Mouse (Mus musculus): ENCODE data around the gene Ttc39d. TPM values are rescaled to one million over a fixed set of nuclear protein-coding genes. Genes with fewer than 3 reads are reported as not detected.
"Not testable (repeated sequence)": the region's sequence is repeated elsewhere in the genome, so short reads cannot be mapped to it uniquely, and the experiment has no call there.

Ttc39d gene
- under 1 TPM; 0.19 to 0.41 TPM for total RNA-seq (2021)
- long read RNA-seq, experiment 1, result 0 reads
- long read RNA-seq, experiment 2, partial matches to known transcripts, result 0 of 1 reads
- long read RNA-seq, experiment 2, other reads (novel, unspliced or antisense), result 0 of 1 reads

DNA sequence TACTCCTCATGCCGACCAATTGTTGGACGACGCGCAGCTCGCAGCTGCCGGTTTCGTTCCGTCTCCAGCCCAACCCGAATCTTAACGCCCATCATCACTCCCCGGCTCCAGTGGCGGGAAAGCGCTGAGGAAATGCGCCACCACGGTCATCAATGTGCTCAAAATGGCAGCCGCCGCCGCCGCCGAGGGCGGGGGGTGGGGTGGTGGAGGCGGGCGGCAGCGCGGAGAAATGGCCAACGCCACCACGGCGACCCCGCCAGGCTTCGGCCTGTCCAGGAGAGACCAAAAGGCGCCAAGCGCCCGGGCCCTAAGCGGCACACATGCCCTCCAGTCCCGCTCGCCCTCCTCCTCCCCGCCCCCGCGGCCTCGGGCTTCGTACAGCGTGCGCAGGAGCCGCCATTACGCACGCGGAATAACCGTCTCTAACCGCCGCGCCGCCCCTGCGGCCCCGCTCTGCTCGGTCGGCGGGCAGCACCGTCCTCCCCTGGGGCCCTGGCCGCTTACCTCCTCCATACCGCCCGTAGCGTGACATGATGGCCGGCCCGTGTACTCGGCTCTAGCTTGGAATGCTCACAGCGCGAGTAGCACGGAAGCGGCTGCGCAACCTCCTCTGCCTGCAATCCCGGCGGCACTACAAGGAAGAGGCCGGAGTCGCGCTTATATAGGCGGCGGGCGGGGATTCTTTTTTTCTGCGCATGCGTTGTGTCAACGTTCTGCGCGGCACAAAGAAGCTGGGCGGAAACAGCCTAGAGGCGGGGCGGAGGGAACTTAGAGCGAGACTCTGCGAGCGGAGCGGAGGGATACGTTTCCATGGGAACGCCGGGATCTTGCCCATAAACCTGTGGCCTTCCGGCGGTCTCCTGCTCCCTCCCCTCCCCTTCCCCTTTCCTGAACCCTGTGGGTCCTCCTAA, at the start of gene Ttc39d, which contains the start of gene Srsf7:
TSS of gene Ttc39d (plus strand) at position 790 of the 911 bp plus-strand sequence.
TSS of gene Srsf7 (minus strand) at position 637 of the 911 bp plus-strand sequence.
- peak; percentile 98 to 99 for DNase-seq (ENCODE audit: low spot score in 2 of 2)

GRCm38 (mm10) chr17:80157489-80157888, 49.8 kb upstream of the Ttc39d start:
- DNase-seq (ENCODE audit: low spot score in 2 of 2), result no peak

- DNase-seq (ENCODE audit: low spot score in 2 of 2), result peak; percentile 69 to 87
These were observed 46.8 kb upstream of the Ttc39d start for GRCm38 (mm10) chr17:80160454-80160853.

- DNase-seq (ENCODE audit: low spot score in 2 of 2), result no peak
These were observed 43.3 kb upstream of the Ttc39d start for GRCm38 (mm10) chr17:80163991-80164390.

DNA sequence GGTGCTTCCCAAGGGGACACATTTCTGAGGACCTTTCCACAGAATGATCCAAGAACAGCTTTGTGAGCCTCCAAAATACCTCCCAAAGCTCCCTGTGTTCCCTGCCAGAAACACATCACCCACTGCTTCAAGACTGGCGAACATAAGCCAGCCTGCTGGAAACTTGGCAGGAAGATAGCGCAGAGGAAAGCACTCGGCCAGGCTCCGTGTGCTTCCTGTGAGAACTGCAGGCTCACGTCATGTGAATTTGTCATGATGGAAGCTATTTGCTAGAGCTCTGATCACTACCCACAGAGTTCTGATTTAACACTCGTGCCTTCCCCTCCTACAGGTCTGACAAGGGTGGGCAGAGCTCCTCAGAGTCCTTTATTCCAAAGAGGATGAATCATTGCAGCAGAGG, 41.5 kb upstream of the Ttc39d start:
- peak; percentile 69 to 86 for DNase-seq (ENCODE audit: low spot score in 2 of 2)

GRCm38 (mm10) chr17:80166346-80166745, 40.9 kb upstream of the Ttc39d start:
- DNase-seq (ENCODE audit: low spot score in 2 of 2), result peak; percentile 28 to 76

DNA sequence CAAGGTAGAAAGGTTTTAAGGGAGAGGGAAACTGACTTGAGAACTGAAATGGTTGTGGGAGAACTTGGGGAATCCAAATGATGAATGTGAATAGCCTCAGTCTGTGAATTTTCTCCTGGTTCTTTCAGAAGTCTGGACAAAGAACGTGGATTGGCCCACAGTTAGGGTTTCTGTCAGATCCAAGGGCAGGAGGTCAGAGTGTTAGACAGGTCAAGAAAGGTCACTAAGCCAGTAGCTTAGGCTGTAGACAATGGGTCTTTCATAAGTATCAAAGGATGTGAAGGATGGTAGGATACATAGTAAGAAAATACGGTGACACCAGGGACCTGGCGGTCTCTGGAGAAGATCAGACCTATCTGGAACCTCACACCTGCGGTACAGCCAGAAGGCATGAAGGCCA, 39.8 kb upstream of the Ttc39d start:
- DNase-seq (ENCODE audit: low spot score in 2 of 2), result no peak

GRCm38 (mm10) chr17:80167851-80168251, 39.4 kb upstream of the Ttc39d start:
- peak in 1 of 2 experiments; percentile 20 for DNase-seq (ENCODE audit: low spot score in 2 of 2)

DNA sequence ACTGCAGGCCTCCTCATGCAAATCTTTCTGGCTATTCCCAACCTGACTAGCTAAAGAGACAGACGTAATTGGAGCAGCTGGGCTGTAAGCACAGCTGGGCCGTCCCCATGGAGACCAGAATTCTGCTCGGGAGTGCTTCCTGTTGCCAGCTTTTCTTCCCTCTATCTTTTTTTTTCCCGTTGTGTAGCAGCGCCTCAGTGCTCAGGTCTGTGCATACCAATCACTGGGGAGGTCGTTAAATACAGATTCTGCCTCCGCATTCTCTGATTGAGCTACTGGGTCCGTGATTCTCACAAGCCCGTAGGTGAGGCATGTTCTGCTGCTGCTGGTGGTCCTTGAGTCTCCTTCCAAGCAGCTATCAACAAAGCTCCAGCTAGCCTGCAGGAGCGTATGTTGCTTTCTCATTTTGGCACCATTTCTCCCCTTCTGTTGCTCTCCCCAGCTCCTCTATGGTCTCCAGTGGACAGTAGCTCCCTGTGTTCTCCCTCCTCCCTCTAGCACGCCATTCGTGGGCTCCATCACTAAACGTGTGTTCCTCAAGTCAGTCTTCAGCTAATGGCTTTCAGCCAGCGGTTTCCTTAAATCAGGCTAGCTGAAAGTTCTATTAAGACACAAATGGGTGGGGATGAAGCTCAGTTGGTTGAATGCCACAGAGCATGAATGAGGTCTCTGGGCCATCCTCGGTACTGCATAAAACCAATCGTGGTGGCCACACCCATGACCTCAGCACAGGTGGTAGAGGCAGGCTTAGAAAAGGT, 38.7 kb upstream of the Ttc39d start:
- peak; percentile 65 to 78 for DNase-seq (ENCODE audit: low spot score in 2 of 2)

- DNase-seq (ENCODE audit: low spot score in 2 of 2), result no peak
These were observed 37.5 kb upstream of the Ttc39d start for GRCm38 (mm10) chr17:80169792-80170191.

GRCm38 (mm10) chr17:80170951-80171350, 36.3 kb upstream of the Ttc39d start:
- DNase-seq (ENCODE audit: low spot score in 2 of 2), result no peak

DNA sequence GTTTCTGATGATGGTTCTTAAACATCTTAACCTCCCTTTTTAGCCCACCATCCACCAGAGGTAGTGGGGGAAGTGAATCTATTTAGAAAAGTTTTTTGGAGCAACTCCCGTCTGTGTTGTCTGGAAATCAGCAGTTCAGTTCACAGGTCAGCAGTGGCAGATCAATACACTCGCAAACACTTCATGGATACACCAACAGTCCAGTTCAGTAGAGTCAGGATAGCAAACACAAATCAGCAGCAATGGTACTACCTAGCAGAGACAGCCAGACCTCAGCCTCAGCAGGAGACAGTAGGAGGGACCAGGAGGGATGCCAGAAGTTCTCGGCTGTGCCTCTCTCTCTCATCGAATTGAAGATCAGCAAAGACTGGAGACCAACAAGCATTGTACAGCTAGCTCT, 35.3 kb upstream of the Ttc39d start:
- DNase-seq (ENCODE audit: low spot score in 2 of 2), result no peak

GRCm38 (mm10) chr17:80172761-80173160, 34.5 kb upstream of the Ttc39d start:
- DNase-seq (ENCODE audit: low spot score in 2 of 2), result no peak

- no peak for DNase-seq (ENCODE audit: low spot score in 2 of 2)
These were observed 33.6 kb upstream of the Ttc39d start for GRCm38 (mm10) chr17:80173708-80174107.

DNA sequence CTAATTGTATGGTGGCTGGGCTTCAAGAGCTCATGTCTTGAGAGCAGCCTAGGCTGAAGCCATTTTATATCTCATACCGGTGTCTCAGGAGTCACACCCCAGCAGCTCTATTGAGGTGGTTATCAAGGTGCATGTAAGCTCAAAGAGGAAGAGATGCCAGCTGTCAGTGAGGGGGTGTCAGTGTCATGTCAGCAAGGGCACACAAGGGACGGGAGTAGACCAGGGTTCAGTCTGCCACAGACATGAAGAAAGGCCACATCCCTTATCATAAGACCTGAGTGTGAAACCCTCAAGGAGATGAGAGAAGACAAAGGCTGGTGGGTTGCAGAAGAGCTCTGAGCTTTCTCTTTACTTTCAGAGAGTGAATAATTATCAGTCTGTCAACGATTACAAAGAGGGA, 33.1 kb upstream of the Ttc39d start:
- no peak for DNase-seq (ENCODE audit: low spot score in 2 of 2)

GRCm38 (mm10) chr17:80174699-80175385, 32.4 kb upstream of the Ttc39d start:
- DNase-seq (ENCODE audit: low spot score in 2 of 2), result no peak

GRCm38 (mm10) chr17:80175386-80175739, 31.9 kb upstream of the Ttc39d start:
- DNase-seq (ENCODE audit: low spot score in 2 of 2), result no peak

DNA sequence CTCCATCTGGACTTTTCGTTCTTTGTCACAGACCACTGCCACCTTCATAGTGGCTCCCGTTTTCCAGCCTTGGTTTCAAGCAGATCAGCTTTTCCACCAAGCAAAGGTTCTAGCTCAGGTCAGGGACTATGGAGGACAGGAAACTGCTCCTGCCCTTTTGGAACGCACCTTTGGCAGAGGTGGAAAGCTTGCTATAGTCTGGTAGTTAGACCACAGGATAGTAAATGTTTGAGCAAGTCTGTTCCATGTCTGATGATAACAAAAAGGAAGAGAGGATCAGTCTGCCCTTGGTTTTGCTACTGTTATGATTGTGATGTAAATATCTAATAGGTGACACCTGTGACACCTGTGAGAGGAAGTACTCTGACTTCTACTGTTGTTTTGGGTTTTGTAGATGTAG, 31.3 kb upstream of the Ttc39d start:
- DNase-seq (ENCODE audit: low spot score in 2 of 2), result no peak

DNA sequence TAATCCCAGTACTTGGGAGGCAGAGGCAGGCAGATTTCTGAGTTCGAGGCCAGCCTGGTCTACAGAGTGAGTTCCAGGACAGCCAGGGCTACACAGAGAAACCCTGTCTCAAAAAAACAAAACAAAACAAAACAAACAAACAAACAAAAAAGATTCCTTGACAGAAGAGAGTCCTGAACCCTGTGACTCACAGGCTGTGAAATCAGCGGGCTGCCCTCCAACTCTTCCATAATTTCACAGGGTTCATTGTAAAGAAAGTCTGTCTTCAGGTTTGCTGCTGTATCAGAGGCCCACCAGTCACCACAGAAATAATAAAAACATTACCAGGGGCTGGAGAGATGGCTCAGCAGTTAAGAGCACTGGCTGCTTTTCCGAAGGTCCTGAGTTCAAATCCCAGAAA, 28.4 kb upstream of the Ttc39d start:
- DNase-seq (ENCODE audit: low spot score in 2 of 2), result not testable (repeated sequence)

DNA sequence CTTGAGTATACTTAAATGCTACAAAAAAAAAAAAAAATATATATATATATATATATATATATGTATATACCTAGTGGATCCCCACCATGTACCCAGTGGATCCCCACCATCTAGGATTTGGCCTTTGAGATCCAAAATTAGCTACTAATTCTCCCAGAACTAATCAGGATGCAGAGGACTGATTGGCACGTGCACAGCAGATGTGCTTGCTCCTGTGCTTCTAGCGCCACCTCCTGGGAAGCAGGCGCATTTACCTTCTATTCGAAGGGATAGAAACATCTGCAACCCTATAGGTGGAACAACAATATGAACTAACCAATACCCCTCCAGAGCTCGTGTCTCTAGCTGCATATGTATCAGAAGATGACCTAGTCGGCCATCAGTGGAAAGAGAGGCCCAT, 27.3 kb upstream of the Ttc39d start:
- peak; percentile 65 to 83 for DNase-seq (ENCODE audit: low spot score in 2 of 2)

GRCm38 (mm10) chr17:80180468-80180867, 26.8 kb upstream of the Ttc39d start:
- DNase-seq (ENCODE audit: low spot score in 2 of 2), result no peak
